Mouse (Mus musculus): ENCODE results near the gene Pou2f1. TPM values are rescaled to one million over a fixed set of nuclear protein-coding genes. Genes with fewer than 3 reads are reported as not detected.

The Pou2f1 gene
- total and polyA plus RNA-seq, 3 experiments = 4.6 to 10.2 TPM; not detected in 1

DNA sequence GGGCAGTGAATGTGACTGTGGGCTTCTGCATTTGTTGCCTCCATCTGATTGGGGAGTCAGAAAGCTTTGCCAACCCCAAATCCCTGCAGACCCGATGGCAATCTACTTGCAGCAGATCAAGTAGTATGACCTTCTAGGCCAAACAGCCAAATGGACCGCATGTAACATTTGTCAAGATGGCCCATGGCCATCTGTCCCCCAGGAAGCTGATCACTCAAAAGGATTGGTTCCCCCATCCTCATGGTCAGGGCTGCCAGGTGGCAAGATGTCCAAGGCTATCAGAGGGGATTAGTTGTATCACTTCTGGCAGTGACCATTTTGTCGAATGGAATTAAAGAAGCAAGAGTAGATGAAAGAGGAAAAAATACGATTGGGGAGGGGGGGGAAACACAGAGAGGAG lies 163.3 kb downstream of the Pou2f1 start:
- 0 out of 4 replicates have a peak, but pooled peaks cover 0 to 2% of the 10 kb centered on the region in 2 experiments for H3K36me3 ChIP-seq (ENCODE audit: control insufficient read depth in 1 of 2, insufficient read depth in 2 of 2, low read length in 2 of 2)
- no peak for DNase-seq (ENCODE audit: low read depth, low spot score)
- peaks cover 8 to 9% of the 10 kb centered on the region in 2 experiments; a peak in 3 of 4 replicates for H3K27me3 ChIP-seq (ENCODE audit: control insufficient read depth in 1 of 2, insufficient read depth in 2 of 2, low read length in 2 of 2)
- no peaks in the 10 kb centered on the region for H3K9me3 ChIP-seq (replicated peaks; ENCODE audit: insufficient read depth, low read length)
- no peak overlapping the region for H3K4me3 ChIP-seq (ENCODE audit: control insufficient read depth in 1 of 2, insufficient read depth in 1 of 2, low read depth in 2 of 2, low read length in 2 of 2)
- no peaks in the 10 kb centered on the region for H3K79me2 ChIP-seq (ENCODE audit: control insufficient read depth, insufficient read depth, low read length, poor library complexity)
- peaks cover 0 to 7% of the 10 kb centered on the region in 2 experiments; a peak in 2 of 4 replicates for H3K4me1 ChIP-seq (ENCODE audit: control insufficient read depth in 1 of 2, insufficient read depth in 2 of 2, low read length in 2 of 2)
- no peak overlapping the region for H3K9ac ChIP-seq (ENCODE audit: control insufficient read depth, low read depth, low read length, poor library complexity, severe bottlenecking)
- TF ChIP-seq E2F4 (IDR thresholded peaks at IDR 0.05; ENCODE audit: borderline replicate concordance, low read depth, low read length) = no peak
- TF ChIP-seq USF2 (IDR thresholded peaks at IDR 0.05; ENCODE audit: borderline replicate concordance in 1 of 2, insufficient read depth in 1 of 2, low read depth in 1 of 2, low read length in 2 of 2) = no peak
- no peak for TF ChIP-seq JUND (IDR thresholded peaks at IDR 0.05; ENCODE audit: low read depth, low read length)
- TF ChIP-seq ZKSCAN1 (IDR thresholded peaks at IDR 0.05; ENCODE audit: low read depth, low read length) = no peak
- TF ChIP-seq MAZ (IDR thresholded peaks at IDR 0.05; ENCODE audit: low read depth, low read length) = no peak
- no peak overlapping the region for H3K27ac ChIP-seq (ENCODE audit: control insufficient read depth, low read depth, low read length)

DNA sequence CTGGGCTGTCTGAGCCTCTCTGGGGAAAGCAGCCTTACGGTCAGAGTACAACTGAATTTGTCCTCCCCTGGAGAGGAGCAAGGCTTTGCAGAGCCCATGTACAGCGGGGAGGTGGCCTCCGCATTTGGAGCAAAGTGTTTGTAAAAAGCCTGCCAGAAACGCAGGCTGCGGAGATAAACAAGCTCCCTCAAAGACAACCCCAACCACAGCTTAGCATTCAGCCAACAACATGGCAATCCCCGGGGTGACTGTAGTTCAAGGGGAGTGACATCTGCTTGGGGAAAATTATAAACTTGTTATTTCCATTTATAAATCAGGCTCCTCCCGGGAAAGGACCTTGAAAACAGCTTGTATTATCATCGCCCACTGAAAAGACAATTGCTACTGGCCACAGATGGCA lies 164.9 kb downstream of the Pou2f1 start:
- no peak for DNase-seq (ENCODE audit: low read depth, low spot score)
- H3K79me2 ChIP-seq (ENCODE audit: control insufficient read depth, insufficient read depth, low read length, poor library complexity) = no peaks in the 10 kb centered on the region
- no peaks in the 10 kb centered on the region for H3K36me3 ChIP-seq (ENCODE audit: control insufficient read depth in 1 of 2, insufficient read depth in 2 of 2, low read length in 2 of 2)
- no peak overlapping the region for H3K4me3 ChIP-seq (ENCODE audit: control insufficient read depth in 1 of 2, insufficient read depth in 1 of 2, low read depth in 2 of 2, low read length in 2 of 2)
- peaks cover 8 to 9% of the 10 kb centered on the region in 2 experiments; a peak in 3 of 4 replicates for H3K27me3 ChIP-seq (ENCODE audit: control insufficient read depth in 1 of 2, insufficient read depth in 2 of 2, low read length in 2 of 2)
- no peaks in the 10 kb centered on the region for H3K9me3 ChIP-seq (replicated peaks; ENCODE audit: insufficient read depth, low read length)
- TF ChIP-seq SIN3A (IDR thresholded peaks at IDR 0.05; ENCODE audit: low read length) (no peak), MAX (IDR thresholded peaks at IDR 0.05; ENCODE audit: low read length) (no peak), TCF12 (IDR thresholded peaks at IDR 0.05; ENCODE audit: low read depth, low read length) (no peak), POLR2AphosphoS5 (IDR thresholded peaks at IDR 0.05; ENCODE audit: borderline replicate concordance, low read depth, low read length) (no peak), UBTF (IDR thresholded peaks at IDR 0.05; ENCODE audit: borderline replicate concordance, insufficient read depth, low read depth, low read length) (no peak), RCOR1 (IDR thresholded peaks at IDR 0.05; ENCODE audit: low read depth, low read length) (no peak), ZNF384 (IDR thresholded peaks at IDR 0.05; ENCODE audit: low read depth, low read length) (no peak)
- H3K4me1 ChIP-seq (ENCODE audit: control insufficient read depth in 1 of 2, insufficient read depth in 2 of 2, low read length in 2 of 2) = peaks cover 0 to 4% of the 10 kb centered on the region in 2 experiments; a peak in 2 of 4 replicates
- H3K9ac ChIP-seq (ENCODE audit: control insufficient read depth, low read depth, low read length, poor library complexity, severe bottlenecking) = no peak overlapping the region
- no peak overlapping the region for H3K27ac ChIP-seq (ENCODE audit: control insufficient read depth, low read depth, low read length)

DNA sequence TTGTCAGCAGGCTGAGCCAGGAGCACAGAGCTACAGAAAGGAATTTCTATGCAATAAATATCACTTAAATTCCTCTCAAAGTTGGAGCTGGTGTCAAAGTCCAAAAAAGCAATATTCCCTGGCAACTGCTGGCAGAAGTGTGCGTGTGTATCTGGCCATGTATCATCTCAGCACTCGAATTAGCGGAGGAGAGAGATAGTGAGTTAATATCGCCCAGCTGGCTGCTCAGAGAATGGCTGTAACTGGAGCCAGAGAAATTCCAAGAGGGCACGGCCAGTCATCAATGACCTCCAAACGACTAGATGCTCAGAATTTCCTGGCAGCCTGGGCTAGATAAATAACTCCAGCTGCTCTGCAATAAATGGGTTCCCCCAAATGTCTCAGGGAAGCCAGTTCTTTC lies 166.0 kb downstream of the Pou2f1 start:
- H3K27me3 ChIP-seq (ENCODE audit: control insufficient read depth in 1 of 2, insufficient read depth in 2 of 2, low read length in 2 of 2) = peaks cover 8 to 9% of the 10 kb centered on the region in 2 experiments; a peak in 3 of 4 replicates
- no peak for TF ChIP-seq ZNF384 (IDR thresholded peaks at IDR 0.05; ENCODE audit: low read depth, low read length)
- no peak for DNase-seq (ENCODE audit: low read depth, low spot score)

More for the DNA sequence above, 166.0 kb downstream of the Pou2f1 start:
- H3K27ac ChIP-seq (ENCODE audit: control insufficient read depth, low read depth, low read length) = no peak overlapping the region
- H3K9me3 ChIP-seq (replicated peaks; ENCODE audit: insufficient read depth, low read length) = no peaks in the 10 kb centered on the region
- H3K79me2 ChIP-seq (ENCODE audit: control insufficient read depth, insufficient read depth, low read length, poor library complexity) = no peaks in the 10 kb centered on the region
- H3K9ac ChIP-seq (ENCODE audit: control insufficient read depth, low read depth, low read length, poor library complexity, severe bottlenecking) = no peak overlapping the region
- H3K4me3 ChIP-seq (ENCODE audit: control insufficient read depth in 1 of 2, insufficient read depth in 1 of 2, low read depth in 2 of 2, low read length in 2 of 2) = no peak overlapping the region
- peaks cover 0 to 4% of the 10 kb centered on the region in 2 experiments; a peak in 2 of 4 replicates for H3K4me1 ChIP-seq (ENCODE audit: control insufficient read depth in 1 of 2, insufficient read depth in 2 of 2, low read length in 2 of 2)
- no peaks in the 10 kb centered on the region for H3K36me3 ChIP-seq (ENCODE audit: control insufficient read depth in 1 of 2, insufficient read depth in 2 of 2, low read length in 2 of 2)

Data from MEL (cell line).